Mouse (Mus musculus) heart, embryonic 16.5 days (tissue): ENCODE data around the gene Rd3l. TPM values are rescaled to one million over a fixed set of nuclear protein-coding genes. Genes with fewer than 3 reads are reported as not detected.
A peak's percentile ranks its signal among the peaks of the same experiment; 100 is the strongest.

Experiments used
- ATAC-seq: fragments of 200-750 bp; cut with Nextera tagmentation; replicated peaks from 2 replicates; pipeline ENCODE4 v1.8.0; 2017; ENCODE audit warnings: moderate number of reproducible peaks; ENCODE audit not compliant: insufficient read depth, low FRiP score; ENCODE audit errors: extremely low read depth
- H3K27ac ChIP-seq: fragments of 300-500 bp; sonication (generic); 2 replicates; pipeline ENCODE4 v1.5.1; 2014; ENCODE audit warnings: mild to moderate bottlenecking, low read length, control low read depth, moderate library complexity
- H3K27me3 ChIP-seq: fragments of 300-500 bp; sonication (generic); 2 replicates; pipeline ENCODE4 v1.6.1; 2014; ENCODE audit warnings: low read length, mixed read lengths; ENCODE audit not compliant: control insufficient read depth, insufficient read depth
- H3K36me3 ChIP-seq: fragments of 300-500 bp; sonication (generic); 2 replicates; pipeline ENCODE4 v1.6.1; 2014; ENCODE audit not compliant: control insufficient read depth, insufficient read depth
- H3K4me1 ChIP-seq: fragments of 300-500 bp; sonication (generic); 2 replicates; pipeline ENCODE4 v1.6.1; 2014; ENCODE audit warnings: low read length, mixed read lengths; ENCODE audit not compliant: control insufficient read depth, insufficient read depth
- H3K4me2 ChIP-seq: fragments of 300-500 bp; sonication (generic); 2 replicates; pipeline ENCODE4 v1.6.1; 2014; ENCODE audit warnings: low read depth, mild to moderate bottlenecking, control low read depth, low read length
- H3K4me3 ChIP-seq: fragments of 300-500 bp; sonication (generic); 2 replicates; pipeline ENCODE4 v1.5.1; 2014; ENCODE audit warnings: mild to moderate bottlenecking, control low read depth, low read length
- H3K9ac ChIP-seq: fragments of 300-500 bp; sonication (generic); 2 replicates; pipeline ENCODE4 v1.6.1; 2014; ENCODE audit warnings: low read length, control low read depth
- H3K9me3 ChIP-seq: fragments of 300-500 bp; sonication (generic); replicated peaks from 2 replicates; pipeline ENCODE4 v1.6.1; 2016; ENCODE audit warnings: low read length; ENCODE audit not compliant: control insufficient read depth
- WGBS: fragments of 180-500 bp; shearing (Covaris S2); extraction: QIAGEN DNeasy Blood & Tissue Kit; methylation state at CpG from one replicate; pipeline ENCODE4 v1.1.7; 2014; 5-methylcytosine and 5-hydroxymethylcytosine counted together
- polyA plus RNA-seq: library from polyadenylated mRNA; unstranded; fragments of >200 nt; fragmentation: Nextera tagmentation; extraction: Ambion mirVana; gene quantifications from 2 replicates; pipeline ENCODE4 v1.2.1, GENCODE M21; 2015

Rd3l gene
- polyA plus RNA-seq, 1 experiment from 2014 or later: 0.84 TPM

DNA sequence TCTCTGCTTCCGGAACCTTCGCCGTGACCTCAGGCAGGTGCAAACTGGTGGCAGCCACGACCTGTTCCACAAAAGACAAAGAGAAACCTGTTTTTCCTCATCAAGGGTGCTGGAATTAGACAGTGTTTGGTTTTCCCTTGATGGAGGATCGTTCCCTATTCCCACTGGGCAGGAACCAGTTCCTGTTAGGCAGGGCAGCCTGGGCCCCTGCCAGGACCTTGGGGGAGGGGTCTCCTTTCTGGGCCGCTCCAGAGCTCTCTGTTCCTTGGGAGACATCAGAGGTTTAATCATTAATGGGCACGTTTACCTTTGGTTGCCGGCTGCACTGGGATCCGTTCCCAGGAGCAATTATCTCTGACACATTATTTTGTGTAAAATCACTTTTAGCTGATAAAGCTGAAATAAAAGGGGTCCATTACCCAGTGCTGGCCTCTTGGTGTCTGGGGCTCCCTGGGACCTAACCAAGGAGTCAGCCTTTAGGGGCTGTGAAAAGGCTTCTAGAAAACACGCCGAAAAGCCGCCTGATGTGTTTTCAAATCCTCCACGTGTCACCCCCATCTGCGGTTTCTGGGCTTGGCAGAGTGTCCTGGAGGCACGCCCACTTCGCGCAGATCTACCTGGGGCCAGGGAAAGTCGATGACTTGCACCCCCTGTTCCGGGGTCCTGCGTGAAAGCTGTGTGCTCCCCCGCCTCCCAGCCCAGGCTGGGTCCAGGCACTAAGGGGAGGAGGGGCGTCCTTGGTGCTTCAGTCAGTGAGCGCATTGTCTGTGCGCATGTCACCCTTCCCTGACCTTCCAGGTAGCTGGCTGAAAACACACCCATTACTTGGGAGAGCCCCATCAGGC lies 44.2 kb downstream of the Rd3l start:
- H3K9me3 ChIP-seq: no peaks in the 10 kb centered on the region
- no peak overlapping the region for H3K4me3 ChIP-seq
- 43% methylated on average over 24 of the region's 24 CpGs for WGBS
- no peak overlapping the region for H3K4me2 ChIP-seq
- 0 out of 2 replicates have a peak, but pooled peaks have one; percentile 19 for ATAC-seq
- no peak overlapping the region for H3K9ac ChIP-seq
- H3K27me3 ChIP-seq: no peaks in the 10 kb centered on the region
- H3K27ac ChIP-seq: peak overlapping the region; percentile 28; the same call in 1 of the 2 replicates
- no peaks in the 10 kb centered on the region for H3K36me3 ChIP-seq
- H3K4me1 ChIP-seq: peaks cover 41% of the 10 kb centered on the region

DNA sequence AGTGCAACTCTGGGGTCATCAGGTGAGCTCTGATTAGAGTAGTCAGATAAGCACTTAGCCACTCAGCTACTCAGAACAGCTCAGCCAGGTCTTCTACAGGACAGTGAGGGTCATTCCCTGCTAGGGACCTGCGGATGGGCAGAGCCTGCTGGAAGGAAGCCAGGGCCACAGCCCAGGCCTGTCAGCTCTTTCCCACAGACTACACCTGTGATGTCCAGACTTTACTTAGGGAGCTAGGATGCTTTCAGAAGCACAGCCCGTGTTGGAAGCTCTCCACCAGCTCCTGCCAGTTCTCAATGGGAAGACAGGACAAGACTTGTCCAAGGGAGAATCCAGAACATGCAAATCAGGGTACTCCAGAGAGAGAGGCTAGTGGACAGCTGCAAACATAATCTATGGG lies 47.1 kb downstream of the Rd3l start:
- ATAC-seq: no peak
- Histone ChIP-seq H3K9me3 (no peaks in the 10 kb centered on the region), H3K27ac (peak overlapping the region; percentile 61), H3K9ac (peak overlapping the region; percentile 27; the same call in 1 of the 2 replicates), H3K36me3 (no peaks in the 10 kb centered on the region), H3K27me3 (no peaks in the 10 kb centered on the region), H3K4me1 (peaks cover 40% of the 10 kb centered on the region), H3K4me2 (no peak overlapping the region), H3K4me3 (no peak overlapping the region)
- WGBS: 55% methylated on average over 2 of the region's 2 CpGs

DNA sequence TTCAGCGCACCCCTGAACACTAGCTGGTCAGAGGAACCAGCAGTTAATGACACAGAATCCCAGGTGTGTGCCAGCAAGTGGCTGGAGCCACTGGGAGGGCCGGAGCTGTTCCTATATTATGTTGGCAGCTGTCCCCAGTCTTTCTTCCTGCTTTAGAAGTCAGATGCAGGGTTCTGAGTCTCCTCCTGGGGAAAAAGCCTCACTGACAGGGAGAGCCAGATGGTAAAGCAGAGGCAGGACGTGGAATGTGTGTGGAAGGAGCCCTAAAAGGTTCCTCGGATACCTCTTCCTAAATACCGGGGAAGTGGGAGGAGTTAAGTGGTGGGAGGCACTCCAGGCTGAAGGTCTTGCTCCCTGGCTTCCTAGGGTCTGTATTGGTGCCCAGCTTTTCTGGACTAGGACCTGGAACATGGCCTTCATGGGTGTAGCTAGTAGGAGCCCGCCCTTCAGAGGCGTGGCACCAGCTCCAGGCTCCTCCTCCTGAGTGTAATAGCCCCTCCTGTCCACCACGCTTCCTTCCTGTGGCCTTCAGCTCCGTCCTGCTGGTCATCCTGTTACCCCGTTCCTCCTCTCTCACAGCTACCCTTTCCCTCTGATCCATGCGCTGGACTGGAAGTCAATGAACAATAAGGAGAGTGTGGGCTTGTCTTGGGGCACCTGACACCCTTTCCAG lies 47.9 kb downstream of the Rd3l start:
- Histone ChIP-seq H3K4me1 (peaks cover 34% of the 10 kb centered on the region), H3K36me3 (no peaks in the 10 kb centered on the region), H3K9ac (peak overlapping the region; percentile 27; the same call in 1 of the 2 replicates), H3K4me3 (no peak overlapping the region), H3K27ac (peak overlapping the region; percentile 61), H3K9me3 (no peaks in the 10 kb centered on the region), H3K27me3 (no peaks in the 10 kb centered on the region), H3K4me2 (0 out of 2 replicates have a peak overlapping the region, but pooled peaks have one; percentile 25)
- 0 out of 2 replicates have a peak, but pooled peaks have one; percentile 16 for ATAC-seq
- WGBS: 54% methylated on average over 11 of the region's 11 CpGs

GRCm38 (mm10) chr12:111932513-111932912 lies 48.6 kb downstream of the Rd3l start:
- no peak for ATAC-seq
- Histone ChIP-seq H3K36me3 (no peaks in the 10 kb centered on the region), H3K4me2 (no peak overlapping the region), H3K27ac (peak overlapping the region; percentile 61), H3K9me3 (no peaks in the 10 kb centered on the region), H3K27me3 (no peaks in the 10 kb centered on the region), H3K4me3 (no peak overlapping the region), H3K4me1 (peaks cover 36% of the 10 kb centered on the region), H3K9ac (no peak overlapping the region)
- 48% methylated on average over 3 of the region's 3 CpGs for WGBS

GRCm38 (mm10) chr12:111931411-111932025 lies 49.6 kb downstream of the Rd3l start:
- no peak for ATAC-seq
- Histone ChIP-seq H3K4me3 (no peak overlapping the region), H3K4me2 (no peak overlapping the region), H3K4me1 (peaks cover 36% of the 10 kb centered on the region), H3K27me3 (no peaks in the 10 kb centered on the region), H3K9me3 (no peaks in the 10 kb centered on the region), H3K9ac (no peak overlapping the region), H3K36me3 (no peaks in the 10 kb centered on the region), H3K27ac (no peak overlapping the region)
- 80% methylated on average over 9 of the region's 9 CpGs for WGBS

Other genes with a start within 250 kb of the Rd3l start
- 125 and 134 TPM in 2 replicates for gene Klc1, start 222.5 kb downstream of the Rd3l start, polyA plus RNA-seq
- 5.6 and 6.7 TPM in 2 replicates for gene Xrcc3, start 167.4 kb downstream of the Rd3l start, polyA plus RNA-seq
- 111 and 124 TPM in 2 replicates for gene Zfyve21, start 167.1 kb downstream of the Rd3l start, polyA plus RNA-seq
- 11.2 and 13.6 TPM in 2 replicates for gene Ppp1r13b, start 73.2 kb downstream of the Rd3l start, polyA plus RNA-seq
- gene Atp5mpl, start 14.3 kb downstream of the Rd3l start, polyA plus RNA-seq: 1,449 and 1,610 TPM in 2 replicates
- gene Tdrd9, start 9.8 kb downstream of the Rd3l start, polyA plus RNA-seq: 0.16 and 0.19 TPM in 2 replicates
- 0.59 and 0.65 TPM in 2 replicates for gene Aspg, start 125.4 kb upstream of the Rd3l start, polyA plus RNA-seq
- 2.1 and 2.8 TPM in 2 replicates for gene Kif26a, start 164.9 kb upstream of the Rd3l start, polyA plus RNA-seq